Mouse (Mus musculus): ENCODE measurements around the gene Stat5b. TPM values are rescaled to one million over a fixed set of nuclear protein-coding genes. Genes with fewer than 3 reads are reported as not detected.

Stat5b gene
- polyA plus RNA-seq, 1 experiment, result not detected

- H3K4me3 ChIP-seq (ENCODE audit: insufficient read depth, low read depth, low read length), result no peak overlapping the region
- no peak overlapping the region for H3K27ac ChIP-seq (ENCODE audit: insufficient read depth, low read depth, low read length)
- WGBS, result 88% methylated on average over 9 of the region's 9 CpGs
- TF ChIP-seq CTCF (IDR thresholded peaks at IDR 0.05; ENCODE audit: insufficient read depth, low read depth, low read length) (no peak), POLR2A (IDR thresholded peaks at IDR 0.05; ENCODE audit: insufficient read depth, low read depth, low read length) (no peak)
- H3K4me1 ChIP-seq (ENCODE audit: control insufficient read depth, insufficient read depth, low read length), result peaks cover 13% of the 10 kb centered on the region
Measured at GRCm38 (mm10) chr11:100766726-100767125, 83.8 kb downstream of the Stat5b start.

GRCm38 (mm10) chr11:100762831-100763230 lies 87.7 kb downstream of the Stat5b start, which contains the start of gene Hcrt:
Hcrt (minus strand) TSS chr11:100762931.
- 93% methylated on average over 7 of the region's 7 CpGs for WGBS
- peaks cover 22% of the 10 kb centered on the region for H3K4me1 ChIP-seq (ENCODE audit: control insufficient read depth, insufficient read depth, low read length)
- H3K4me3 ChIP-seq (ENCODE audit: insufficient read depth, low read depth, low read length), result peak within 1 kb of the TSS; percentile 51
- H3K27ac ChIP-seq (ENCODE audit: insufficient read depth, low read depth, low read length), result peak within 1 kb of the TSS; percentile 38; the same call in 1 of the 2 replicates
- TF ChIP-seq CTCF (IDR thresholded peaks at IDR 0.05; ENCODE audit: insufficient read depth, low read depth, low read length) (no peak), POLR2A (IDR thresholded peaks at IDR 0.05; ENCODE audit: insufficient read depth, low read depth, low read length) (no peak)

GRCm38 (mm10) chr11:100761547-100762045 lies 88.9 kb downstream of the Stat5b start:
- Histone ChIP-seq H3K4me3 (ENCODE audit: insufficient read depth, low read depth, low read length) (peak overlapping the region; percentile 51), H3K27ac (ENCODE audit: insufficient read depth, low read depth, low read length) (peak overlapping the region; percentile 38; the same call in 1 of the 2 replicates), H3K4me1 (ENCODE audit: control insufficient read depth, insufficient read depth, low read length) (peaks cover 22% of the 10 kb centered on the region)
- TF ChIP-seq CTCF (IDR thresholded peaks at IDR 0.05; ENCODE audit: insufficient read depth, low read depth, low read length) (peak; percentile 78), POLR2A (IDR thresholded peaks at IDR 0.05; ENCODE audit: insufficient read depth, low read depth, low read length) (0 out of 2 replicates have a peak, but pooled peaks have one; percentile 34)
- 1% methylated on average over 27 of the region's 27 CpGs for WGBS

- WGBS, result under 1% methylated on average over 51 of the region's 51 CpGs
- TF ChIP-seq CTCF (IDR thresholded peaks at IDR 0.05; ENCODE audit: insufficient read depth, low read depth, low read length) (no peak), POLR2A (IDR thresholded peaks at IDR 0.05; ENCODE audit: insufficient read depth, low read depth, low read length) (no peak)
- H3K27ac ChIP-seq (ENCODE audit: insufficient read depth, low read depth, low read length), result peak within 1 kb of the TSS; percentile 63; the same call in 1 of the 2 replicates
Measured at GRCm38 (mm10) chr11:100759611-100760233, 90.8 kb downstream of the Stat5b start, which contains the start of gene Kcnh4. Kcnh4 (minus strand) TSS chr11:100759942.

GRCm38 (mm10) chr11:100758707-100759610 lies 91.6 kb downstream of the Stat5b start:
- 4% methylated on average over 35 of the region's 35 CpGs for WGBS
- peak overlapping the region; percentile 65 for H3K4me3 ChIP-seq (ENCODE audit: insufficient read depth, low read depth, low read length)
- H3K4me1 ChIP-seq (ENCODE audit: control insufficient read depth, insufficient read depth, low read length), result peaks cover 31% of the 10 kb centered on the region
- H3K27ac ChIP-seq (ENCODE audit: insufficient read depth, low read depth, low read length), result peak overlapping the region; percentile 63; the same call in 1 of the 2 replicates
- TF ChIP-seq POLR2A (IDR thresholded peaks at IDR 0.05; ENCODE audit: insufficient read depth, low read depth, low read length), result no peak
- TF ChIP-seq CTCF (IDR thresholded peaks at IDR 0.05; ENCODE audit: insufficient read depth, low read depth, low read length), result no peak

More at GRCm38 (mm10) chr11:100759611-100760233, 90.8 kb downstream of the Stat5b start, which contains the start of gene Kcnh4:
- Histone ChIP-seq H3K4me3 (ENCODE audit: insufficient read depth, low read depth, low read length) (peak within 1 kb of the TSS; percentile 65), H3K4me1 (ENCODE audit: control insufficient read depth, insufficient read depth, low read length) (peaks cover 25% of the 10 kb centered on the region)

GRCm38 (mm10) chr11:100757566-100757965 lies 93.0 kb downstream of the Stat5b start:
- TF ChIP-seq POLR2A (IDR thresholded peaks at IDR 0.05; ENCODE audit: insufficient read depth, low read depth, low read length), result no peak
- TF ChIP-seq CTCF (IDR thresholded peaks at IDR 0.05; ENCODE audit: insufficient read depth, low read depth, low read length), result no peak
- WGBS, result 88% methylated on average over 12 of the region's 12 CpGs
- H3K4me3 ChIP-seq (ENCODE audit: insufficient read depth, low read depth, low read length), result no peak overlapping the region
- peaks cover 38% of the 10 kb centered on the region for H3K4me1 ChIP-seq (ENCODE audit: control insufficient read depth, insufficient read depth, low read length)
- no peak overlapping the region for H3K27ac ChIP-seq (ENCODE audit: insufficient read depth, low read depth, low read length)

- WGBS, result 76% methylated on average over 6 of the region's 6 CpGs
- Histone ChIP-seq H3K4me1 (ENCODE audit: control insufficient read depth, insufficient read depth, low read length) (peaks cover 35% of the 10 kb centered on the region), H3K4me3 (ENCODE audit: insufficient read depth, low read depth, low read length) (no peak overlapping the region), H3K27ac (ENCODE audit: insufficient read depth, low read depth, low read length) (no peak overlapping the region)
- no peak for TF ChIP-seq CTCF (IDR thresholded peaks at IDR 0.05; ENCODE audit: insufficient read depth, low read depth, low read length)
- TF ChIP-seq POLR2A (IDR thresholded peaks at IDR 0.05; ENCODE audit: insufficient read depth, low read depth, low read length), result no peak
Measured at GRCm38 (mm10) chr11:100756476-100756875, 94.0 kb downstream of the Stat5b start.

GRCm38 (mm10) chr11:100754693-100755057 lies 95.8 kb downstream of the Stat5b start:
- no peak for TF ChIP-seq CTCF (IDR thresholded peaks at IDR 0.05; ENCODE audit: insufficient read depth, low read depth, low read length)
- TF ChIP-seq POLR2A (IDR thresholded peaks at IDR 0.05; ENCODE audit: insufficient read depth, low read depth, low read length), result no peak
- no peak overlapping the region for H3K4me3 ChIP-seq (ENCODE audit: insufficient read depth, low read depth, low read length)
- WGBS, result 73% methylated on average over 3 of the region's 3 CpGs
- peak overlapping the region; percentile 59; the same call in 1 of the 2 replicates for H3K27ac ChIP-seq (ENCODE audit: insufficient read depth, low read depth, low read length)
- peaks cover 37% of the 10 kb centered on the region for H3K4me1 ChIP-seq (ENCODE audit: control insufficient read depth, insufficient read depth, low read length)
